Mouse (Mus musculus) MEL (cell line): ENCODE results near the gene Lrrc4b. TPM values are rescaled to one million over a fixed set of nuclear protein-coding genes. Genes with fewer than 3 reads are reported as not detected.

Source experiments
- DNase-seq: peaks from one replicate; pipeline ENCODE4 v3.0.0; 2011; ENCODE audit warnings: low read depth, low spot score
- H3K27ac ChIP-seq: 2 replicates; pipeline ENCODE4 v1.5.1; 2012; ENCODE audit warnings: low read depth, mild to moderate bottlenecking, control low read depth, low read length, moderate library complexity; ENCODE audit not compliant: control insufficient read depth
- H3K27me3 ChIP-seq, 2 experiments: fragments of 150-350 bp in 1 of 2; sonication (generic) in 1 of 2; 2 replicates each; pipeline ENCODE4 v1.6.1; 2012; ENCODE audit warnings: low read length in 2 of 2, mild to moderate bottlenecking in 2 of 2, improper control_type of control experiment in 1 of 2, moderate library complexity in 1 of 2; ENCODE audit not compliant: insufficient read depth in 2 of 2, control insufficient read depth in 1 of 2
- H3K36me3 ChIP-seq, 2 experiments: 2 replicates each; pipeline ENCODE4 v1.6.1; 2012 to 2014; ENCODE audit warnings: low read length in 2 of 2, improper control_type of control experiment in 1 of 2, inconsistent platforms in 1 of 2, mild to moderate bottlenecking in 1 of 2; ENCODE audit not compliant: insufficient read depth in 2 of 2, control insufficient read depth in 1 of 2
- H3K4me1 ChIP-seq, 2 experiments: fragments of 150-350 bp in 1 of 2; sonication (generic) in 1 of 2; 2 replicates each; pipeline ENCODE4 v1.6.1; 2012; ENCODE audit warnings: low read length in 2 of 2, improper control_type of control experiment in 1 of 2, mild to moderate bottlenecking in 1 of 2; ENCODE audit not compliant: insufficient read depth in 2 of 2, control insufficient read depth in 1 of 2
- H3K4me3 ChIP-seq, 2 experiments: fragments of 150-350 bp in 1 of 2; sonication (generic) in 1 of 2; 2 replicates each; pipeline ENCODE4 v1.5.1; 2012; ENCODE audit warnings: low read depth in 2 of 2, low read length in 2 of 2, mild to moderate bottlenecking in 2 of 2, moderate library complexity in 2 of 2, control low read depth in 1 of 2, improper control_type of control experiment in 1 of 2; ENCODE audit not compliant: control insufficient read depth in 1 of 2, insufficient read depth in 1 of 2
- H3K79me2 ChIP-seq: 2 replicates; pipeline ENCODE4 v1.6.1; 2012; ENCODE audit warnings: mild to moderate bottlenecking, low read length, moderate library complexity; ENCODE audit not compliant: control insufficient read depth, poor library complexity, insufficient read depth
- H3K9ac ChIP-seq: 2 replicates; pipeline ENCODE4 v1.6.1; 2012; ENCODE audit warnings: low read depth, mild to moderate bottlenecking, control low read depth, low read length, moderate library complexity; ENCODE audit not compliant: control insufficient read depth, poor library complexity, severe bottlenecking
- H3K9me3 ChIP-seq: fragments of 150-350 bp; sonication (generic); replicated peaks from 2 replicates; pipeline ENCODE4 v1.6.1; 2012; ENCODE audit warnings: mild to moderate bottlenecking, low read length, improper control_type of control experiment, moderate library complexity; ENCODE audit not compliant: insufficient read depth
- BHLHE40 ChIP-seq: IDR thresholded peaks from 2 replicates; pipeline ENCODE4 v1.6.1; 2012; ENCODE audit warnings: low read depth, mild to moderate bottlenecking, inconsistent platforms, low read length, improper control_type of control experiment, borderline replicate concordance
- CHD1 ChIP-seq: IDR thresholded peaks from 2 replicates; pipeline ENCODE4 v1.6.1; 2012; ENCODE audit warnings: low read depth, mild to moderate bottlenecking, inconsistent platforms, low read length, improper control_type of control experiment
- CHD2 ChIP-seq: IDR thresholded peaks from 2 replicates; pipeline ENCODE4 v1.6.1; 2011; ENCODE audit warnings: low read length, improper control_type of control experiment
- CTCF ChIP-seq, 3 experiments: IDR thresholded peaks in 2 of 3; conservative IDR thresholded peaks in 1 of 3; 2 replicates each; pipeline ENCODE4 v1.5.1; 2011 to 2012; ENCODE audit warnings: low read length in 3 of 3, low read depth in 2 of 3, mild to moderate bottlenecking in 2 of 3, improper control_type of control experiment in 1 of 3, inconsistent platforms in 1 of 3, mixed read lengths in 1 of 3, moderate library complexity in 1 of 3; ENCODE audit not compliant: control insufficient read depth in 1 of 3, insufficient read depth in 1 of 3, poor library complexity in 1 of 3, severe bottlenecking in 1 of 3
- E2F4 ChIP-seq: IDR thresholded peaks from 2 replicates; pipeline ENCODE4 v1.6.1; 2011; ENCODE audit warnings: low read depth, low read length, improper control_type of control experiment, borderline replicate concordance
- ELF1 ChIP-seq: IDR thresholded peaks from 2 replicates; pipeline ENCODE4 v1.6.1; 2014; ENCODE audit warnings: low read depth, mild to moderate bottlenecking, inconsistent platforms, low read length, improper control_type of control experiment, moderate library complexity
- GABPA ChIP-seq: IDR thresholded peaks from 2 replicates; pipeline ENCODE4 v1.6.1; 2012; ENCODE audit warnings: low read depth, mild to moderate bottlenecking, inconsistent platforms, low read length, improper control_type of control experiment, moderate library complexity
- GATA1 ChIP-seq: IDR thresholded peaks from 2 replicates; pipeline ENCODE4 v1.6.1; 2011; ENCODE audit warnings: low read depth, low read length, improper control_type of control experiment
- HCFC1 ChIP-seq: IDR thresholded peaks from 2 replicates; pipeline ENCODE4 v1.6.1; 2012; ENCODE audit warnings: low read depth, mild to moderate bottlenecking, inconsistent platforms, low read length, improper control_type of control experiment, moderate library complexity
- JUND ChIP-seq: IDR thresholded peaks from 2 replicates; pipeline ENCODE4 v1.6.1; 2011; ENCODE audit warnings: low read depth, mild to moderate bottlenecking, improper control_type of control experiment, low read length
- KAT2A ChIP-seq: conservative IDR thresholded peaks from 2 replicates; pipeline ENCODE4 v1.6.1; 2012; ENCODE audit warnings: low read depth, low read length, improper control_type of control experiment, inconsistent platforms
- MAZ ChIP-seq: IDR thresholded peaks from 2 replicates; pipeline ENCODE4 v1.6.1; 2012; ENCODE audit warnings: low read depth, mild to moderate bottlenecking, inconsistent platforms, low read length, improper control_type of control experiment
- MXI1 ChIP-seq: IDR thresholded peaks from 2 replicates; pipeline ENCODE4 v1.6.1; 2011; ENCODE audit warnings: mild to moderate bottlenecking, low read depth, low read length, improper control_type of control experiment
- MYB ChIP-seq: IDR thresholded peaks from 2 replicates; pipeline ENCODE4 v1.6.1; 2011; ENCODE audit warnings: mild to moderate bottlenecking, low read depth, low read length, improper control_type of control experiment
- MYC ChIP-seq: IDR thresholded peaks from 2 replicates; pipeline ENCODE4 v1.6.1; 2011; ENCODE audit warnings: low read depth, mild to moderate bottlenecking, low read length, improper control_type of control experiment, moderate library complexity
- NRF1 ChIP-seq: IDR thresholded peaks from 2 replicates; pipeline ENCODE4 v1.6.1; 2014; ENCODE audit warnings: low read depth, mild to moderate bottlenecking, inconsistent platforms, low read length, improper control_type of control experiment, moderate library complexity; ENCODE audit not compliant: poor library complexity, insufficient read depth, severe bottlenecking
- POLR2A ChIP-seq, 2 experiments: IDR thresholded peaks; 2 replicates each; pipeline ENCODE4 v1.6.1; 2011 to 2012; ENCODE audit warnings: low read length in 2 of 2, mild to moderate bottlenecking in 2 of 2, control low read depth in 1 of 2, improper control_type of control experiment in 1 of 2, low read depth in 1 of 2, moderate library complexity in 1 of 2; ENCODE audit not compliant: control insufficient read depth in 1 of 2, insufficient read depth in 1 of 2, poor library complexity in 1 of 2
- POLR2AphosphoS5 ChIP-seq: IDR thresholded peaks from 2 replicates; pipeline ENCODE4 v1.6.1; 2012; ENCODE audit warnings: low read depth, borderline replicate concordance, mild to moderate bottlenecking, inconsistent platforms, low read length, moderate library complexity, mixed read lengths
- RCOR1 ChIP-seq: IDR thresholded peaks from 2 replicates; pipeline ENCODE4 v1.6.1; 2012; ENCODE audit warnings: low read depth, mild to moderate bottlenecking, inconsistent platforms, low read length, improper control_type of control experiment
- SIN3A ChIP-seq: IDR thresholded peaks from 2 replicates; pipeline ENCODE4 v1.6.1; 2012; ENCODE audit warnings: low read length, improper control_type of control experiment, inconsistent platforms
- TBP ChIP-seq: IDR thresholded peaks from 2 replicates; pipeline ENCODE4 v1.8.0; 2011; ENCODE audit warnings: low read depth, low read length, improper control_type of control experiment
- TCF12 ChIP-seq: IDR thresholded peaks from 2 replicates; pipeline ENCODE4 v1.6.1; 2014; ENCODE audit warnings: low read depth, mild to moderate bottlenecking, inconsistent platforms, low read length, improper control_type of control experiment, moderate library complexity
- USF1 ChIP-seq: IDR thresholded peaks from 2 replicates; pipeline ENCODE4 v1.6.1; 2014; ENCODE audit warnings: low read depth, mild to moderate bottlenecking, inconsistent platforms, low read length, improper control_type of control experiment, moderate library complexity
- USF2 ChIP-seq, 2 experiments: IDR thresholded peaks; 2 replicates each; pipeline ENCODE4 v1.6.1; 2011 to 2012; ENCODE audit warnings: improper control_type of control experiment in 2 of 2, low read length in 2 of 2, borderline replicate concordance in 1 of 2, inconsistent platforms in 1 of 2, low read depth in 1 of 2, mild to moderate bottlenecking in 1 of 2; ENCODE audit not compliant: insufficient read depth in 1 of 2
- ZC3H11A ChIP-seq: IDR thresholded peaks from 2 replicates; pipeline ENCODE4 v1.6.1; 2012; ENCODE audit warnings: low read depth, mild to moderate bottlenecking, inconsistent platforms, low read length, improper control_type of control experiment
- ZKSCAN1 ChIP-seq: IDR thresholded peaks from 2 replicates; pipeline ENCODE4 v1.6.1; 2012; ENCODE audit warnings: low read depth, mild to moderate bottlenecking, inconsistent platforms, low read length, improper control_type of control experiment, moderate library complexity
- ZMIZ1 ChIP-seq: IDR thresholded peaks from 2 replicates; pipeline ENCODE4 v1.6.1; 2012; ENCODE audit warnings: low read depth, mild to moderate bottlenecking, inconsistent platforms, low read length, improper control_type of control experiment, moderate library complexity
- ZNF384 ChIP-seq: IDR thresholded peaks from 2 replicates; pipeline ENCODE4 v1.6.1; 2012; ENCODE audit warnings: low read depth, mild to moderate bottlenecking, inconsistent platforms, low read length, improper control_type of control experiment
- polyA plus RNA-seq, 2 experiments: library from polyadenylated mRNA; stranded (reverse) in 1 of 2; unstranded in 1 of 2; fragments of >175 nt in 1 of 2; fragments of >200 nt in 1 of 2; gene quantifications; 2 replicates each; pipeline versions ENCODE4 v1.2.1 to v1.2.4; 2012; ENCODE audit warnings: low replicate concordance in 2 of 2, low read depth in 1 of 2; ENCODE audit not compliant: insufficient read length in 2 of 2, insufficient read depth in 1 of 2, missing spikeins in 1 of 2
- total RNA-seq: library from RNA; depleted of rRNA; stranded (reverse); fragments of 300-350 nt; gene quantifications from 2 replicates; pipeline ENCODE4 v1.2.3, GENCODE M21; 2012

Lrrc4b gene
- total and polyA plus RNA-seq, 3 experiments = 0.58 to 4.4 TPM; not detected in 1

GRCm38 (mm10) chr7:44401673-44402072 is 27.1 kb upstream of the Lrrc4b start:
- H3K9me3 ChIP-seq = no peaks in the 10 kb centered on the region
- H3K27me3 ChIP-seq = no peaks in the 10 kb centered on the region
- no peak for DNase-seq
- H3K4me3 ChIP-seq = no peak overlapping the region
- no peak overlapping the region for H3K27ac ChIP-seq
- peaks cover 0 to 9% of the 10 kb centered on the region in 2 experiments; a peak in 2 of 4 replicates for H3K4me1 ChIP-seq
- no peaks in the 10 kb centered on the region for H3K79me2 ChIP-seq
- TF ChIP-seq USF2 (IDR thresholded peaks at IDR 0.05; ENCODE audit: borderline replicate concordance in 1 of 2, insufficient read depth in 1 of 2, low read depth in 1 of 2, low read length in 2 of 2) = no peak
- TF ChIP-seq CHD1 = no peak
- TF ChIP-seq KAT2A = no peak
- no peak for TF ChIP-seq ZC3H11A
- no peak for TF ChIP-seq CHD2
- no peak for TF ChIP-seq TCF12
- no peak for TF ChIP-seq POLR2A (IDR thresholded peaks at IDR 0.05; ENCODE audit: control insufficient read depth in 1 of 2, insufficient read depth in 1 of 2, low read depth in 1 of 2, low read length in 2 of 2, poor library complexity in 1 of 2)
- no peak for TF ChIP-seq MAZ
- no peak for TF ChIP-seq BHLHE40
- no peak for TF ChIP-seq NRF1
- no peak for TF ChIP-seq GABPA
- no peak for TF ChIP-seq SIN3A
- TF ChIP-seq TBP = no peak
- no peak for TF ChIP-seq ZNF384
- TF ChIP-seq ZKSCAN1 = no peak
- TF ChIP-seq CTCF (IDR thresholded peaks at IDR 0.05 in 2 of 3, conservative IDR thresholded peaks at IDR 0.05 in 1 of 3; ENCODE audit: control insufficient read depth in 1 of 3, insufficient read depth in 1 of 3, low read depth in 2 of 3, low read length in 3 of 3, poor library complexity in 1 of 3, severe bottlenecking in 1 of 3) = no peak
- no peak for TF ChIP-seq RCOR1
- TF ChIP-seq MYB = no peak
- no peak for TF ChIP-seq ELF1
- TF ChIP-seq, all 39 proteins: peak for 0
- Histone ChIP-seq H3K36me3 (peaks cover 0 to 2% of the 10 kb centered on the region in 2 experiments; a peak in 1 of 4 replicates), H3K9ac (no peak overlapping the region)

- no peaks in the 10 kb centered on the region for H3K27me3 ChIP-seq
- peaks cover 0 to 2% of the 10 kb centered on the region in 2 experiments; a peak in 1 of 4 replicates for H3K36me3 ChIP-seq
- H3K27ac ChIP-seq = peak overlapping the region; percentile 19; the same call in 1 of the 2 replicates
- no peaks in the 10 kb centered on the region for H3K79me2 ChIP-seq
- no peaks in the 10 kb centered on the region for H3K9me3 ChIP-seq
- peak overlapping the region; percentile 48 for H3K9ac ChIP-seq
- DNase-seq = peak; percentile 96
- peaks cover 0 to 9% of the 10 kb centered on the region in 2 experiments; a peak in 2 of 4 replicates for H3K4me1 ChIP-seq
- H3K4me3 ChIP-seq = peak overlapping the region; percentile 5 to 41; a peak in 3 of 4 replicates
- no peak for TF ChIP-seq KAT2A
- TF ChIP-seq ZKSCAN1 = no peak
- no peak for TF ChIP-seq GATA1
- no peak for TF ChIP-seq MYB
- TF ChIP-seq NRF1 = no peak
- no peak for TF ChIP-seq ZNF384
- no peak for TF ChIP-seq POLR2AphosphoS5
- no peak for TF ChIP-seq JUND
- no peak for TF ChIP-seq RCOR1
- TF ChIP-seq HCFC1 = peak; percentile 61
- TF ChIP-seq ZC3H11A = no peak
- no peak for TF ChIP-seq TCF12
- peak; percentile 81 for TF ChIP-seq USF1
- TF ChIP-seq SIN3A = peak; percentile 56
- no peak for TF ChIP-seq CTCF (IDR thresholded peaks at IDR 0.05 in 2 of 3, conservative IDR thresholded peaks at IDR 0.05 in 1 of 3; ENCODE audit: control insufficient read depth in 1 of 3, insufficient read depth in 1 of 3, low read depth in 2 of 3, low read length in 3 of 3, poor library complexity in 1 of 3, severe bottlenecking in 1 of 3)
- TF ChIP-seq ZMIZ1 = no peak
- no peak for TF ChIP-seq CHD1
- TF ChIP-seq E2F4 = no peak; the same call in 1 of the 2 replicates
- TF ChIP-seq MYC = no peak
- TF ChIP-seq MXI1 = no peak
- TF ChIP-seq MAZ = no peak
- TF ChIP-seq CHD2 = peak; percentile 88
Measured at GRCm38 (mm10) chr7:44405346-44406014, 23.3 kb upstream of the Lrrc4b start.
